Mouse (Mus musculus) adrenal gland, adult 2 months (tissue): Measurements from ENCODE around the gene Lsm7. TPM values are rescaled to one million over a fixed set of nuclear protein-coding genes. Genes with fewer than 3 reads are reported as not detected.

Experiments
- DNase-seq: peaks from one replicate; pipeline ENCODE4 v3.0.0; 2021
- microRNA-seq, 2 experiments: library from miRNA; unstranded; fragments of <30 nt; microRNA quantifications; one replicate each; pipeline ENCODE4 v1.2.0; 2021
- polyA plus RNA-seq: library from polyadenylated mRNA; depleted of rRNA; stranded (reverse); fragments of >200 nt; gene quantifications from 2 replicates; pipeline ENCODE4 v1.2.3, GENCODE M21; 2012; rRNA removed
- total RNA-seq, 2 experiments: library from RNA; stranded (reverse); gene quantifications; 2 replicates each; pipeline ENCODE4 v1.2.3; 2021

Lsm7 gene
- total and polyA plus RNA-seq, 3 experiments: 22.3 to 91.9 (median 36.2) TPM

DNA sequence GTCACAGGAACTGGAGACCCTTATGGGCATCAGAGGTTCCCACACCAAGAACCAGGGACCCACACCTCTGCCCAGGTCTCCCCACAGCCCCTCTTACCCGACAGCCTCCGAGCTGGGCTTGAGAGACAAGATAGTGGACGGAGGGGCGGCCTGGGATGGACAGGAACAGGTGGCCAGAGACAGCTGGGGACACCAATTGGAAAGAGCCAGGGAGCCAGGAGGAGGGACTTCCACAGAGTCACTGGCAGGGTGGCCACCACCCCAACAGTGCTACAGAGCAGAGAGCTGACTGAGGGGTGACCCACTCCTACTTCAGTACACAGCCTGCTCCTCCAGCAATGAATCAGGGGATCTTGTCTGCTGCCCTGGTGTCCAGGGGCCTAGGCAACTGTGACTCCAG is 41.6 kb downstream of the Lsm7 start, which contains the start of gene Jsrp1:
Jsrp1 (minus strand) TSS at position 133 of the 400 bp plus-strand sequence.
- no peak for DNase-seq

DNA sequence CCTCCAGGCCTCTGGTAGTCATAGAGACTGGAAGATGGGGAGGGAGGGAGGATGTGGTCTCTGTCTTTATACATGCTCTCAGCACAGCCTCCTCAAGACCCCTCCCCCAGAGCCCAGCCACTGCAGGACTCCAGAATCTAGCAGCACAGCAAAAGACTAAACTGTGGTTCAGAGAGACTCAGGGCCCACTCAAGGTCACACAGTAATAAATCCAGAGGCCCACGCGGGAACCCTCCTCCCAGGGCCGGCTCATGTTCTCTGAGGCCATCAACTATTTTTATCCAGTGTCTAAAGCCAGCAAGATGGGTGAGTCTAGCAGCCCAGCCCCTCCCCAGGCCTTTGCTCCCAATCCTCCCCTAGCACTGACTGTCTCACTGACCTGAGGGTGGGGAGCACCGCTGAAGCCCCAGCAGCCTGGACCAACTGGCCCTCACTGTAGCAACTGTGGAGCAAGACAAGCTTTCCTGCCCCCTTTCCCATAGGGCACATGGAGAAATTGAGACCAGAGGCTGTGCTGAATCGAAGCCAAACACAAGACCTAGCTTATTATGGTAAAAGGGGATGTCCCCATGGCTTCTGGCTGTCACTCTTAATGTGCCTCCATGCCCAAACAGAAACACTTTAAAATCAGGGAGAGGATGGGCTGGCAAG is 42.5 kb downstream of the Lsm7 start:
- peak; percentile 80 for DNase-seq

DNA sequence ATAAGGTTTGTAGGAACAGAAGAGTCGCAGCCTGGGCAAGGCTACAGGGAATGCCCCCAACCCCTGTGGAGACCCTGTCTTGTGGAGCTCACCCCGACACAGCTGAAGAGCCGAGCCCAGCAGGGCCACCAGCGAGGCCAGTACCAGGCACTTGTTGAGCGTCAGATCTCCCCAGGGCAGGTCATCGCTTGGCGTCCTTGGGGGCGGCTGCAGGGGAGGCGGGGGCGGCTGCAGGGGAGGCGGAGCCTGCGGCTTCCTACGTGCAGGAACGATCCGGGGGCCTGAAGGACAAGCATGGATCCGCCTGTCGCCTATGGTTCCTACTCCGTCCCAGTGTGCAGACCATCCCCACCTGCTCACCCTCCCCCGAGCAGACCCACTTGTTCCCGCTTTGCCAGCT is 44.9 kb downstream of the Lsm7 start:
- DNase-seq: peak; percentile 86

DNA sequence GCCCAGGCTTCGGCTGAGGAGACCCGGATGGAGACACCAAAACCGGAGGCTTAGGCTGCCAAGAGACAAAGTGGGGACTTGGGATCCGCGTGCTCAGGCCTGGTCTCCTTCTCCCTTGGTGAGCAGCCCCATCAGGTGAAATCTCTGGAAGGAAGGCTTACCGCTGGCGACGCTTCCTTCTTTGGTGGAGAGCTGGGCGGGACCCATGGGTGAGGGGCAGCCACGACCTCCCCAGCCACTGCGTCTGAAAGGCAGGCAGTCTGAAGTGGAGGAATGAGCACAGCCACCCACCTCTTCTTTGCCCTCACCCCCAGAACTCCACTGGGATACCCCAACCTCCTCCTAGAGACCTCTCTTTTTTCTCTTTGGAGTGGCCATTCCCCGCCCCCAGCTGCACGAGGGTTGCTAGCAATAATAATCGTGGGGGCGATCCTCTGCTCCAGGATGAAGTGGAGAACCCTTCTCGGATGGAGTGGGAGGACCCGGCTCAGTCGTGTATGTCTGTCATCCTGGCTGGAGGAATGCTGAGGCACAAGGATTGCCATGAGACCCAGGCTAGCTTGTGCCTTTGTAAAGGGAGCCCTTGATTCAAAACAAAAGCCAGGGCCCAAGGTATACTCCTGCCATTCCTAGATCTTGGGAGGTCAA is 45.9 kb downstream of the Lsm7 start:
- DNase-seq: no peak

DNA sequence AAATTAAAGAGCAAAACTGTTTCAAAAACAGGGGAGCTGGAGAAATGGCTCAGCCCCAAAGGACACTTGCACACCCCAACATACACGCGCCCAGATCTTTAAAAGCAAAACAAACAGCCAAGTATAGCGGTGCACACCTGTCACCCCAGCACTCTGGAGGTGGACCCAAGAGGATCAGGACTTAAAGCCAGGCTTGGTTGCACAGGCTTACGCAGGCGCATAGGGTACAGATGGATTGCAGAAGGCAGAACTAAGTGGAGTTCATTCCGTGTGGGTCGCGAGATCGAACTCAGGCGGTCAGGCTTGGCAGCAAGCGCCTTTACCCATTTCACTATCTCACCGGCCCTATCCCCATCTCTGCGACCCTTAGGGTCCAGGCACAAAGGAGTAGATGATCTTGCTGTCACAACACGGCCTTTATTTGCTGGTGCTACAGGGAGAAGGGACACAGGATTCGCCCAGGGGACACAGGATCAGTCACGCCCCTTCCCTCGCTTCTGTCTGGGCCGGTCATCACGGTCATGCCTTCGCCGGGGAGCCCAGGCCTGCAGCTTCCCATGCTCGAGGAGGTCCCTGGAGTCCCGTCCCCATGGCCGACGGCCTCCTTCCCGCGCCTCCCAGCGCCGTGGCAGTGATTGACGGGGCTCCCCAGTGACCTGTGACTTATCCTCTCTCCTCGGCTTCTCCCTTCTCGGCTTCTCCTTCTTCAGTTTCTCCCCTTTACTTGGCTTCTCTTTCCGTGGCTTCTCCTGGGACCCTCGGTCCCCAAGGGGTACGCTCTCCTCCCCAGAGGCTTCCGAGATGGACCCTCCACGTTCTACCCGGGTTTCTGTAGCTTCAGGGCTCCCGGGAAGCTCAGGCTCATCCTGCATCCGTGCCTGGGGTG is 46.7 kb downstream of the Lsm7 start:
- no peak for DNase-seq

DNA sequence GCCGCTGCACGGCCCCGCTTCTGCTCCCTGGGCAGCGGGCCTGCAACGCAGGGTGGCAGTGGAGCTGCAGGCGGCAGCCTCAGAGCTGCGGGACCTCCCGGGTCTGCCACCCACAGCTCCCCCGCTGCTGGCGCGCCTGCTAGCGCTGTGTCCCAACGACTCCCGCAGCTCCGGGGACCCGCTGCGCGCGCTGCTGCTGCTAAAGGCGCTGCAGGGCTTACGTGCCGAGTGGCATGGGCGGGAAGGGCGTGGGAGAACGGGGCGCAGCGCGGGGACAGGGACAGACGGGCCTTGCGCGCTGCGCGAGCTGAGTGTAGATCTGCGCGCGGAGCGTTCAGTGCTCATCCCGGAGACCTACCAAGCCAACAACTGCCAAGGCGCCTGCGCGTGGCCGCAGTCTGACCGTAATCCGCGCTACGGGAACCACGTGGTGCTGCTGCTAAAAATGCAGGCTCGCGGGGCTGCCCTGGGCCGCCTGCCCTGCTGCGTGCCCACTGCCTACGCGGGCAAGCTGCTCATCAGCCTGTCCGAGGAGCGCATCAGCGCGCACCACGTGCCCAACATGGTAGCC is 47.9 kb downstream of the Lsm7 start:
- DNase-seq: peak; percentile 89

DNA sequence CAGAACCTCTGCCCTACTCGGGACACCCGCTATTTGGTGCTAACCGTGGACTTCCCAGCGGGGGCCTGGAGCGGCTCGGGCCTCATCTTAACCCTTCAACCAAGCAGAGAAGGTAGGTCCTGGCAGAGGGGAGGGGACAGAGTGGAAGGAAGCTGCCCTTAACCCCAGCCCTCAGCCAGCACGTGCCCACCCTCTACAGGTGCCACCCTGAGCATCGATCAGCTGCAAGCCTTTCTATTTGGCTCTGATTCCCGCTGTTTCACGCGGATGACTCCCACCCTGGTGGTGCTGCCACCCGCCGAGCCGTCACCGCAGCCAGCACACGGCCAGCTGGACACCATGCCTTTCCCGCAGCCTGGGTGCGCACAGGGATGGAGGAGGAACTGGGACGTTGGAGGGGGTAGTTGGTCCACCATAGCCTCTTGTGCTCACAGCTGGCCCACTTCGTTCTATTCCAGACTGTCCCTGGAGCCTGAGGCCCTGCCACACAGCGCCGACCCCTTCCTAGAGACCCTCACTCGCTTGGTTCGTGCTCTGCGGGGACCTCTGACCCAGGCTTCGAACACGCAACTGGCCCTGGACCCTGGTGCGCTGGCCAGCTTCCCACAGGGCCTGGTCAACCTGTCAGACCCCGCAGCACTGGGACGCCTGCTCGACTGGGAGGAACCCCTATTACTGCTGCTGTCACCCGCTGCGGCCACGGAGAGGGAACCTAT is 48.5 kb downstream of the Lsm7 start:
- no peak for DNase-seq

DNA sequence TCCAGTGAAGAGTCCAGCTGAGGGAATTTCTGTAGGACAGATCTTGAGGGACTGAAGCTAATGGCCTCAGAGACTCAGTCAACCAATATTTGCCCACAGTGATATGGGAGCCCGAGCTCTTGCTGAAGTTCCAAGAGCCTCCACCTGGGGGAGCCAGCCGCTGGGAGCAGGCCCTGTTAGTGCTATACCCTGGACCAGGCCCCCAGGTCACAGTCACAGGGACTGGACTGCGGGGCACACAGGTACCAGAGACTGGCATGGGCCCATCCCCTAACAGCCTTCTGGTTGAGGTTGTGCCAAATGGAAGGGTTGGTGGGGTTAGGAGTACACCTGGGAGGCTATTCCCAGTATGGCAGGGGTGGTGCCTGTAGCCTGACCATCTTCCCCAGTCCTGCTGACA is 49.1 kb downstream of the Lsm7 start:
- peak; percentile 82 for DNase-seq

DNA sequence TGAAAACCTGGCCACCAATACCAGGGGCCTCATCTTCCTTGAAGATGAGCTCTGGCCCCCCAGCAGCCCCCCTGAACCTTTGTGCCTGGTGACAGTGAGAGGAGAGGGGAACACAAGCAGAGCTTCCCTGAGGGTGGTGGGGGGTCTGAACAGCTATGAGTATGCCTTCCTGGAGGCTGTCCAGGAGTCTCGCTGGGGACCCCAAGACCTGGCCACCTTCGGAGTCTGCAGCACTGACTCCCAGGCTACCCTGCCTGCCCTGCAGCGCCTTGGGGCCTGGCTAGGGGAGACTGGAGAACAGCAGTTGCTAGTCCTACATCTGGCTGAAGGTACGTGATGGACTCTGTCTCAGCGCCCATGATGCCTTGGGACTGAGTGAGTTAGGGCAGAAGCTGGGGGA is 49.7 kb downstream of the Lsm7 start:
- no peak for DNase-seq

DNA sequence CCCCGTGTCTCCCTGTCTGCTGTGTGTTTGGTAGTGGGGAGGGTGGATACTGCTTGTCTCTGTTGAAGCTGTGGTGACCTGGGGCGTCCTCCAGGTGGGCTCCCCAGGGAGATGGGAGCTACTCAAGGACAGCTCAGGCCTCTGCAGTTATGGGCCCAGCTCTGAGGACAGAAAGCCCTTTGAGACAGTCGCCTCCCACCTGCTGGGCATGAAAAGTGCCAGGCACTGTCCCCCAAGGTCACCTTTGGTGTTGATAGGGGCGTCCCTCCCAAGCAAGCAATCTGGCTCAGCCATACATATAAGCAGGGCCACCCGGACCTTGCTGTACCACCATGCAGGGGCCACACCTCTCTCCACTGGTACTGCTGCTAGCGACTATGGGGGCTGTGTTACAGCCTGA is 50.1 kb downstream of the Lsm7 start, which contains the start of gene Amh:
Amh (plus strand) TSS at position 328 of the 400 bp plus-strand sequence.
- DNase-seq: no peak

DNA sequence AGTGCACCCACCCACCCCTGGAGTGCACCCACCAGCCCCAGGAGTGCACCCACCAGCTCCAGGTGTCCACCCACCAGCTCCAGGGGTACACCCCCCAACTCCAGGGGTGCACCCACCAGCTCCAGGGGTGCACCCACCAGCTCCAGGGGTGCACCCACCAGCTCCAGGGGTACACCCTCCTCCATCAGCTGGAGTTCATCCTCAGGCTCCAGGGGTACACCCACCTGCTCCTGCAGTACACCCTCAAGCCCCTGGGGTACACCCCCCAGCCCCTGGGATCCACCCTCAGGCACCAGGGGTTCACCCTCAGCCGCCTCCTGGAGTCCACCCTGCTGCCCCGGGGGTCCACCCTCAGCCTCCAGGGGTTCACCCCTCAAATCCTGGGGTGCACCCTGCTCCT is 50.7 kb downstream of the Lsm7 start:
- DNase-seq: no peak

DNA sequence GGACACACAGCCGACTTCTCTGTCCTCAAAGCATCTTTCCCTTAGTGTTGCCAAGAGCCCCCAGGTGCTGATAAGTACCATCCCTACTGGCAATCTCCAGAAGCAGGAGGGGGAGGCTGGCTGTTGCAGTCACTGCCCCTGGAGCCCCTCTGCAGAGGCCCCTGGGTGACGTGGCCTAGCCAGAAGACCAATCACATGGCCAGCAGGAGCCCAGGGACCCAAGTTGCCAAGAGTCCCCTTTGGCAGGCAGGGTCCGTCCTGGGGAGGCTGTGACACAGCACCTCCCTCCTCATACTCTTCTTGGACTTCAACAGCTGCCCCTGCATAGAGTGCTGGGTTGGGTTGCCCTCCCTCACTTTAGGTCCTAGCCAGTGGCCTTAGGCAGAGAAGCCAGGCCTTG is 52.0 kb downstream of the Lsm7 start:
- no peak for DNase-seq

Small RNAs within 50 kb of the gene (microRNA-seq; reads per million reads assigned to microRNA genes)
- gene Mir1982: 1.5 to 2.9 reads per million in 2 experiments

Other genes starting within 250 kb of the Lsm7 start
- 1 to 10 TPM; 1.3 to 1.4 TPM for gene Gm49322, start 249.2 kb downstream of the Lsm7 start, total RNA-seq
- gene Gm49322, start 249.2 kb downstream of the Lsm7 start, polyA plus RNA-seq: 2.2 and 2.3 TPM in 2 replicates
- 100 to 1,000 TPM; 110 to 133 TPM for gene Csnk1g2, start 232.4 kb downstream of the Lsm7 start, total RNA-seq
- gene Csnk1g2, start 232.4 kb downstream of the Lsm7 start, polyA plus RNA-seq: 241 and 255 TPM in 2 replicates
- 10 to 100 TPM; 54.1 to 73.9 TPM for gene Btbd2, start 198.1 kb downstream of the Lsm7 start, total RNA-seq
- gene Btbd2, start 198.1 kb downstream of the Lsm7 start, polyA plus RNA-seq: 165 and 166 TPM in 2 replicates
- 100 to 1,000 TPM; 185 to 189 TPM for gene Mknk2, start 177.1 kb downstream of the Lsm7 start, total RNA-seq
- gene Mknk2, start 177.1 kb downstream of the Lsm7 start, polyA plus RNA-seq: 427 and 546 TPM in 2 replicates
- gene Mob3a, start 153.2 kb downstream of the Lsm7 start, total RNA-seq: 10 to 100 TPM; 18.0 to 19.4 TPM
- gene Mob3a, start 153.2 kb downstream of the Lsm7 start, polyA plus RNA-seq: 22.5 and 27.1 TPM in 2 replicates
- 10 to 100 TPM; 13.2 to 21.2 TPM for gene Izumo4, start 153.0 kb downstream of the Lsm7 start, total RNA-seq
- gene Izumo4, start 153.0 kb downstream of the Lsm7 start, polyA plus RNA-seq: 73.3 and 74.3 TPM in 2 replicates
- gene Ap3d1, start 112.9 kb downstream of the Lsm7 start, total RNA-seq: 100 to 1,000 TPM in 1 of 2 experiments, 10 to 100 TPM in 1; 85.6 to 104 TPM
- gene Ap3d1, start 112.9 kb downstream of the Lsm7 start, polyA plus RNA-seq: 98.1 and 131 TPM in 2 replicates
- gene Dot1l, start 100.0 kb downstream of the Lsm7 start, total RNA-seq: 10 to 100 TPM; 31.7 to 80.6 TPM
- 109 and 170 TPM in 2 replicates for gene Dot1l, start 100.0 kb downstream of the Lsm7 start, polyA plus RNA-seq
- gene Sf3a2, start 57.0 kb downstream of the Lsm7 start, total RNA-seq: 10 to 100 TPM; 53.6 to 58.7 TPM
- 103 and 104 TPM in 2 replicates for gene Sf3a2, start 57.0 kb downstream of the Lsm7 start, polyA plus RNA-seq
- gene Plekhj1, start 56.6 kb downstream of the Lsm7 start, total RNA-seq: 10 to 100 TPM; 72.2 to 83.6 TPM
- gene Plekhj1, start 56.6 kb downstream of the Lsm7 start, polyA plus RNA-seq: 81.1 and 102 TPM in 2 replicates
- gene Amh, start 50.0 kb downstream of the Lsm7 start, total RNA-seq: under 1 TPM; 0.73 to 0.95 TPM
- 1.7 and 2.1 TPM in 2 replicates for gene Amh, start 50.0 kb downstream of the Lsm7 start, polyA plus RNA-seq
- gene Jsrp1, start 41.7 kb downstream of the Lsm7 start, total RNA-seq: 10 to 100 TPM in 1 of 2 experiments, 1 to 10 TPM in 1; 2.3 to 18.5 TPM
- gene Jsrp1, start 41.7 kb downstream of the Lsm7 start, polyA plus RNA-seq: 4.2 and 4.9 TPM in 2 replicates
- gene Oaz1, start 28.6 kb downstream of the Lsm7 start, total RNA-seq: 100 to 1,000 TPM; 780 to 923 TPM
- 1,168 and 1,414 TPM in 2 replicates for gene Oaz1, start 28.6 kb downstream of the Lsm7 start, polyA plus RNA-seq
- 10 to 100 TPM in 1 of 2 experiments, 1 to 10 TPM in 1; 8.5 to 16.7 TPM for gene Lingo3, start 11.2 kb downstream of the Lsm7 start, total RNA-seq
- 13.8 and 18.7 TPM in 2 replicates for gene Lingo3, start 11.2 kb downstream of the Lsm7 start, polyA plus RNA-seq
- gene Sppl2b, start 66 bp upstream of the Lsm7 start, total RNA-seq: 10 to 100 TPM; 28.5 to 35.2 TPM
- gene Sppl2b, start 66 bp upstream of the Lsm7 start, polyA plus RNA-seq: 114 and 116 TPM in 2 replicates
- not detected for gene Tmprss9, start 16.6 kb upstream of the Lsm7 start, total RNA-seq
- 0.18 and 0.21 TPM in 2 replicates for gene Tmprss9, start 16.6 kb upstream of the Lsm7 start, polyA plus RNA-seq
- gene Timm13, start 45.8 kb upstream of the Lsm7 start, total RNA-seq: 100 to 1,000 TPM; 174 to 231 TPM
- gene Timm13, start 45.8 kb upstream of the Lsm7 start, polyA plus RNA-seq: 236 and 243 TPM in 2 replicates
- gene Lmnb2, start 63.0 kb upstream of the Lsm7 start, total RNA-seq: 10 to 100 TPM; 10.8 to 11.4 TPM
- gene Lmnb2, start 63.0 kb upstream of the Lsm7 start, polyA plus RNA-seq: 16.2 and 17.9 TPM in 2 replicates
- 10 to 100 TPM; 25.6 to 84.9 TPM for gene Gadd45b, start 74.9 kb upstream of the Lsm7 start, total RNA-seq
- gene Gadd45b, start 74.9 kb upstream of the Lsm7 start, polyA plus RNA-seq: 37.6 and 50.8 TPM in 2 replicates
- gene Gng7, start 159.7 kb upstream of the Lsm7 start, total RNA-seq: 1 to 10 TPM; 5.4 to 9.2 TPM
- 8.5 and 8.6 TPM in 2 replicates for gene Gng7, start 159.7 kb upstream of the Lsm7 start, polyA plus RNA-seq
- gene Diras1, start 170.5 kb upstream of the Lsm7 start, total RNA-seq: 1 to 10 TPM; 1.4 to 3.6 TPM
- gene Diras1, start 170.5 kb upstream of the Lsm7 start, polyA plus RNA-seq: 2.1 and 2.4 TPM in 2 replicates
- gene Slc39a3, start 182.2 kb upstream of the Lsm7 start, total RNA-seq: 10 to 100 TPM; 50.9 to 53.0 TPM
- gene Slc39a3, start 182.2 kb upstream of the Lsm7 start, polyA plus RNA-seq: 121 and 154 TPM in 2 replicates
- gene Sgta, start 205.0 kb upstream of the Lsm7 start, total RNA-seq: 100 to 1,000 TPM; 198 to 288 TPM
- gene Sgta, start 205.0 kb upstream of the Lsm7 start, polyA plus RNA-seq: 495 and 554 TPM in 2 replicates
- gene Thop1, start 214.8 kb upstream of the Lsm7 start, total RNA-seq: 10 to 100 TPM; 40.5 to 77.9 TPM
- gene Thop1, start 214.8 kb upstream of the Lsm7 start, polyA plus RNA-seq: 75.0 and 95.7 TPM in 2 replicates
- under 1 TPM; 0.59 to 0.86 TPM for gene Creb3l3, start 243.7 kb upstream of the Lsm7 start, total RNA-seq
- gene Creb3l3, start 243.7 kb upstream of the Lsm7 start, polyA plus RNA-seq: 0.39 and 0.89 TPM in 2 replicates